Mouse (Mus musculus): ENCODE results near the gene Gm3233.
"Not testable (repeated sequence)": the region's sequence is repeated elsewhere in the genome, so short reads cannot be mapped to it uniquely, and the experiment has no call there.

GRCm38 (mm10) chr10:77798164-77798920 is 38.9 kb upstream of the Gm3233 start:
- not testable (repeated sequence) for TF ChIP-seq CTCF, EP300 (IDR thresholded peaks at IDR 0.05; ENCODE audit: low read depth)

Data from heart, postnatal 0 days (tissue).